Mouse (Mus musculus): ENCODE data around the gene Mreg.
A peak's percentile ranks its signal among the peaks of the same experiment; 100 is the strongest.

The Mreg gene

DNA sequence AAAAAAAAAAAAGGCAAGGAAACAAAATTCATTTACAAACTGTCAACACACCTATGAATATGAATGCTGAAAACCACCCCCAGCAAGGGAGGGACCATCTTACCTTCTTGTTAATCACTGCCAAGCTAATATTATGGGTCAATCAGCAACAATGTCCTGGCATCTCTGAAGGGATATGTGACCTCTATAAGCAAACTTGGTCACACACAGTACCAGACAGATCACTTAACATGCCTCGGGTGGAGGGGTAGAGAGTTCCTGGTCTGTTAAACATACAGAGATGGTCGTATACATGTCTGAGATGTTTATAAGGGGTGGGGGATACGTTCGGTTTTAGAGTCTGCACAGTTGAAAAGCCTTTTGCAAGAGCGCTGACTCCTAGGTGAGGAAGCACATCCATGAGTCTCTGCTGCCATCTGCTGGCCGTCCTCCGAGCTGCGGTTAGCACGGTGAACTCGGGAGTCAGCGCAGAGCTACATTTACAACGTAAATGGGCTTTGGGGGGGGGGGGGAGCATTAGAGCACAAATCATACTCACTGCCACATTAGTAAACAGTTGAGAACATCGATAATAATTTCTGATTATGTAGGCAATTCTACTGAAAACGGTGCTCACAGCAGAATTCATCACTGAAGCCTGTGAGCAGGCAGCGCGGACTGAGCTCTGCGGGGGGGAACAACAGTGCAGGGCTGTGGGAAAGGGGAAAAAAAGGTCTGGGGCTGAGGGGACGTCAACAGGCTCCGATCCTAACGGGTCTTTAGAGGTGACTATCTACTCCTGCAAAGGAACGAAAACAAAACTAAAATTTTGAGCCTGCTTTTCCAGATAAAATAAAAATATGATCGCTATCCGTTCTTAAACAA is 88.4 kb downstream of the Mreg start:
- peak; percentile 51 for DNase-seq (ENCODE audit: low spot score)

- DNase-seq (ENCODE audit: low spot score), result no peak
These were observed 90.4 kb downstream of the Mreg start for GRCm38 (mm10) chr1:72121608-72122185.

- no peak for DNase-seq (ENCODE audit: low spot score)
These were observed 92.1 kb downstream of the Mreg start for GRCm38 (mm10) chr1:72119981-72120380.

GRCm38 (mm10) chr1:72114206-72114605 is 97.9 kb downstream of the Mreg start:
- no peak for DNase-seq (ENCODE audit: low spot score)

Data from left cerebral cortex, adult 11 months (tissue).